Mouse (Mus musculus) adrenal gland, adult 2 months (tissue): ENCODE data around the gene Mknk1. TPM values are rescaled to one million over a fixed set of nuclear protein-coding genes. Genes with fewer than 3 reads are reported as not detected.
A peak's percentile ranks its signal among the peaks of the same experiment; 100 is the strongest.

Experiments used
- DNase-seq: peaks from one replicate; pipeline ENCODE4 v3.0.0; 2021
- polyA plus RNA-seq: library from polyadenylated mRNA; depleted of rRNA; stranded (reverse); fragments of >200 nt; gene quantifications from 2 replicates; pipeline ENCODE4 v1.2.3, GENCODE M21; 2012; rRNA removed
- total RNA-seq, 2 experiments: library from RNA; stranded (reverse); gene quantifications; 2 replicates each; pipeline ENCODE4 v1.2.3; 2021

Gene Mknk1
- total and polyA plus RNA-seq, 3 experiments: 36.4 to 60.2 (median 41.6) TPM

DNA sequence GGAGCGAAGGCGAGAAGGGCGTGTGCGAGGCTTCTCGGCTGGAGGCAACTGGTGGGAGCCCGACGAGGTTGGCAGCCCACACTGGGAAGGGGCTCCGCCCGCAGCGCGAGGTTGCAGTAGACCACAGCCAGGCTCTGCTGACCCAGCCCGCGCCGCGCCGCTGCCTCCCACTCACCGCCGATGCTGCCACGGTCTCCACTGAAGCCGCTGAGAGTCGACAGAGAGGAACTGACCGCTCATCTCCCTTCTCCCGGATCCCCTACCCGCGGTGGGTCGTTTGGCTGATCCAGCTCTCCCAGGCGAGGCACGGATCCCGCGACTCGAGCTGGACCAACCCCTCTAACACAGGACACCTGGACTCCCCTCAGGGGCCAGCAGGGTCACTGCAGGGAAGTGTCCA is 51.6 kb downstream of the Mknk1 start, which contains the start of gene 6430628N08Rik:
6430628N08Rik (plus strand) TSS at position 113 of the 400 bp plus-strand sequence.
- no peak for DNase-seq

- DNase-seq: no peak
Observed at GRCm38 (mm10) chr4:115894281-115894680, 55.3 kb downstream of the Mknk1 start.

- DNase-seq: no peak
Observed at GRCm38 (mm10) chr4:115897901-115898631, 59.1 kb downstream of the Mknk1 start.

DNA sequence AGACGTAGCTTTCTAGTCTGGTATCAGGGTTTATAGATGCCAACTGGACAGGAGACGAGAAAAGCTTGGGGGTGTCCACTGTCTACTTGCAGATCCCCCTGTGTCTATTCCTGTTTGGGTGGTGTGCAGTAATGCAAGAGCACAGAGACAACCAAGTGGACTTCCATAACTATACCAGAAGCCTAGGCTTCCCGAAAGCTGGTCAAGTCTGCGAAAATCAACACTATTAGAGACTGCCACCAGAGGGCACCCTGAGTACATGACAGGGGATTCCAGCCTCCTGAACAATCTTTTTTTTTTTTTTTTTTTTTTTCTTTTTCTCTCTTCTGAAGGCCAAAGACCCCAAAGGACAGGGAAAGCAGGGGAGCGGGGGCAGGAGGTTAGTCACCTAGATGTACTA is 63.8 kb downstream of the Mknk1 start:
- DNase-seq: peak; percentile 67

- DNase-seq: no peak
Observed at GRCm38 (mm10) chr4:115904375-115904774, 65.4 kb downstream of the Mknk1 start.

DNA sequence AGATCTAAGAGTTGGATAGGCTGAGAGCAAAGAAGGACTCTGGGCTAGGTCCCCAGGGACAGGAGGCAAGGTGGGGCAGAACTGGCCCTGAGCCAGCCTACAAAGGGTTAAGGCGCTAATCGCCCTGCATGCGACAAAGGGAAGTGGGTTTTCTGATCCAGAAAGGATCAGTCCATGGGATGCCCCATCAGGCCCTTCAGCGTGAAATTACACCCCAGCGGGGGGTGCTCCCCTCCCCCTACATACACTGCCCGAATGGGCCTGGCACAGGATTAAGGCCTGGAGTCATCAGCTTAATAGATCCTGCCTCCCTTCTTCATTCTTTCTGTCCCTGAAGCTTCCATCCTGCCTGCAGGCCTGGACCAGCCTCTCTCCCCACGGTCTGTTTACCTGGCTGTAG is 66.7 kb downstream of the Mknk1 start:
- DNase-seq: no peak

DNA sequence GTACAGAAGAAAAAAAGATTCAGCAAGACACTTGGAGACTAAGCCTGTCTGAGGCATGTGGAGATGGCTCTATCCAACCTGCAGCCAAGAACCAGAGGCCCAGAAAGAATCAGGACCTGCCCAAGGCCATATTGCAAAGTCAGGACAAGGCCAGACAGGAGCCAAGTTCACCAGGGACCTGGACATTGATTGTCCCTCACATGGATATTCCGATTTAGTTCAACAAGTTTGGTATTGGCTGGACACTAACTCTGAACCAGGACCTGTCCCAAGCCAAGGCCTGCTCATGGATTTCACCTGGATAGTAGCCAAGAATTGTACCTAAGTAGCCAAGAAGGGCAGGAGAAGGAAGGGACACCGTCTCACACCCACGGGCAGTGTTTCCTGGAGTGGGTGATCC is 67.8 kb downstream of the Mknk1 start:
- DNase-seq: no peak

- DNase-seq: peak; percentile 29
Observed at GRCm38 (mm10) chr4:115907994-115908393, 69.0 kb downstream of the Mknk1 start.

DNA sequence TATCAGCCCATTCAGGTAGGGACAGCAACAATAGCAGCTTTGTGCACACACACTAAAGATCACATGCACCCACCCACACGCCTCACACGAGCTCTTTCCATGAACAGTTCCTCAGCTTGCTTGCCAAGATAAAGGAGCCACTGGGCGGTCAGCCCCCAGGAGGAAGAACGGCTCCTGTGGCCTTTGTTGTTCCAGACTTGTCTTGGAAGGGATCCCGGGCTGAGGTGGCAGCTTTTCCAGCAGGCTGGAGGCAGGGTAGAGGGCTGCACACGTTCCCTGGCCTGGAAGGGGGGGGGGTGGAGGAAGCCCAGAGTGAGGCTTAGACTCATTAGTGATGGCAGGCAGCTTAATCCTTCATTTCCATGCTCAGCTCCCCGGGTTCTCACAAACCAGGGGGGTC is 69.6 kb downstream of the Mknk1 start:
- DNase-seq: peak; percentile 27

DNA sequence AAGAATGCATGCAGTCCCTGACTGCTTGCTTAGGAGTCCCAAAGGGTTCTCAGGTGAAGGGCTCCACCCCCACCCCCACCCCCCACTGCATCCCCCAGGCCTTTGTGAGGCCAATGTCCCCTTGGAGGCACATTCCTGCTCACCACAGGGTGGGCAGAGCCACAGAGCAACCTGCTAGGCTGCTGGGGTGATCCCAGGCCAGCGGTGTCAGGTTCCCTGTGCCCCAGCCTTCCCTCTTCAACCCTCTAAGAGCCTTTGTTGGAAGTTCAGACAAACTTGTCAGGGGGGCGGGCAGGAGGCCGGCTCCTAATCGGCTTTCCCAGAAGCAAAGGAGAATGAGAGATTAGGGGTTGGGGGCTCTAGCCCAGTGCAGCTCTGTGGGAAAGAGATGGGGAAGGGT is 72.6 kb downstream of the Mknk1 start:
- no peak for DNase-seq

DNA sequence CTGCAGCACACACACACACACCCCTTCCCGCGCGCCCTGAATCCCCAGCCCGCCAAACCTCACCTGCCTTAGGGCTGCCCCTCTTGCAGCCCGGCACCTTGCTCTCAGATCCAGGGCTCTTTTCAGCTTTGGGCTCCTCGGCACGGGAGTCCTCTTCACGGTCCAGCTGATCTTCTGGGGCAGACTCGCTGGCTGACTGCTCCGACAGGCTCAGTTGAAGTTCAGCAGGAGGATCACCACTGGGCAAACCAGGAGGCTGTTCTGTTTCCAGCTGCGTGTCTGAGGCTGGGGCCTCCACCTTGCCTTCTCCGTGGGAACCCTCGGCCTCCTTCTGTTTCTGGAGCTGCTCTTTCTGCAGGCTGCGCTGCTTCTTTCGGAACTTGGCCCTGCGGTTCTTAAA is 80.9 kb downstream of the Mknk1 start:
- no peak for DNase-seq

GRCm38 (mm10) chr4:115922688-115923087 is 83.7 kb downstream of the Mknk1 start:
- no peak for DNase-seq

GRCm38 (mm10) chr4:115923262-115923880 is 84.4 kb downstream of the Mknk1 start:
- no peak for DNase-seq

DNA sequence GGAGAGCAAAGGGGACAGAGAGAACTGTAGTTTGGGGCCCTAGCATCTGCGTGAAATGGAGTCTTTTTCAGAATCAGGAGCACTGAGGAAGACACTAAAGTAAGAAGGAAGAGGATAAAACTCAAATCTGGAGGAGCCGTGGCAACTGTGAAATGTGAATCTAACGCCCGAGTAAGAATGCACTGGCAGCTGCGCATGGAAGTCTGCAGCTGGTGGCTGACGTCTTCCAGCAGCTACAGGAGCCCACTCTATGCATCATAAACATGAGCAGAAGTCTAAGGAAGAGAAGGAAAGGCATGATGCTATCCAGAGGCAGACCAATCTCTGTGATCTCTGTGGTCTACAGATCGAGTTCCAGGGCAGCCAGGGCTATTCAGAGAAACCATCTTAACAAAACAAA is 88.6 kb downstream of the Mknk1 start:
- no peak for DNase-seq

Other genes starting within 250 kb of the Mknk1 start
- under 1 TPM; 0.21 to 0.98 TPM for gene Cyp4a32, start 238.2 kb upstream of the Mknk1 start, total RNA-seq
- not detected in 2 replicates for gene Cyp4a32, start 238.2 kb upstream of the Mknk1 start, polyA plus RNA-seq
- gene Cyp4b1, start 191.5 kb upstream of the Mknk1 start, total RNA-seq: 10 to 100 TPM; 32.6 to 41.4 TPM
- 41.1 and 54.0 TPM in 2 replicates for gene Cyp4b1, start 191.5 kb upstream of the Mknk1 start, polyA plus RNA-seq
- gene Efcab14, start 101.5 kb upstream of the Mknk1 start, total RNA-seq: 10 to 100 TPM; 82.3 to 86.1 TPM
- 29.4 and 31.3 TPM in 2 replicates for gene Efcab14, start 101.5 kb upstream of the Mknk1 start, polyA plus RNA-seq
- 1 to 10 TPM; 1.6 to 6.5 TPM for gene Tex38, start 58.2 kb upstream of the Mknk1 start, total RNA-seq
- gene Tex38, start 58.2 kb upstream of the Mknk1 start, polyA plus RNA-seq: 0.38 and 1.1 TPM in 2 replicates
- 10 to 100 TPM; 41.9 to 72.8 TPM for gene Atpaf1, start 54.4 kb upstream of the Mknk1 start, total RNA-seq
- 90.6 and 92.6 TPM in 2 replicates for gene Atpaf1, start 54.4 kb upstream of the Mknk1 start, polyA plus RNA-seq
- 10 to 100 TPM; 11.0 to 13.2 TPM for gene Mob3c, start 11.1 kb upstream of the Mknk1 start, total RNA-seq
- gene Mob3c, start 11.1 kb upstream of the Mknk1 start, polyA plus RNA-seq: 37.9 and 39.5 TPM in 2 replicates
- not detected for gene Kncn, start 45.2 kb downstream of the Mknk1 start, total RNA-seq
- gene Kncn, start 45.2 kb downstream of the Mknk1 start, polyA plus RNA-seq: 0.10 TPM in 1 of 2 replicates, not detected in the other
- not detected for gene 6430628N08Rik, start 51.5 kb downstream of the Mknk1 start, total RNA-seq
- not detected in 2 replicates for gene 6430628N08Rik, start 51.5 kb downstream of the Mknk1 start, polyA plus RNA-seq
- not detected for gene Dmbx1, start 100.7 kb downstream of the Mknk1 start, total RNA-seq
- gene Dmbx1, start 100.7 kb downstream of the Mknk1 start, polyA plus RNA-seq: not detected in 2 replicates
- gene Faah, start 178.7 kb downstream of the Mknk1 start, total RNA-seq: 1 to 10 TPM; 3.7 to 4.8 TPM
- gene Faah, start 178.7 kb downstream of the Mknk1 start, polyA plus RNA-seq: 4.7 and 8.0 TPM in 2 replicates
- gene Nsun4, start 214.7 kb downstream of the Mknk1 start, total RNA-seq: 10 to 100 TPM; 24.4 to 32.7 TPM
- 7.7 and 10.3 TPM in 2 replicates for gene Nsun4, start 214.7 kb downstream of the Mknk1 start, polyA plus RNA-seq
- 100 to 1,000 TPM; 439 to 769 TPM for gene Uqcrh, start 235.9 kb downstream of the Mknk1 start, total RNA-seq
- 33.6 and 37.9 TPM in 2 replicates for gene Uqcrh, start 235.9 kb downstream of the Mknk1 start, polyA plus RNA-seq
- gene Lrrc41, start 236.1 kb downstream of the Mknk1 start, total RNA-seq: 10 to 100 TPM; 63.3 to 71.4 TPM
- 119 and 160 TPM in 2 replicates for gene Lrrc41, start 236.1 kb downstream of the Mknk1 start, polyA plus RNA-seq